Mouse (Mus musculus): Measurements from ENCODE around the gene Olfr1008. TPM values are rescaled to one million over a fixed set of nuclear protein-coding genes. Genes with fewer than 3 reads are reported as not detected.

The Olfr1008 gene
- polyA plus RNA-seq (2012; rRNA removed) = not detected in 2 replicates

DNA sequence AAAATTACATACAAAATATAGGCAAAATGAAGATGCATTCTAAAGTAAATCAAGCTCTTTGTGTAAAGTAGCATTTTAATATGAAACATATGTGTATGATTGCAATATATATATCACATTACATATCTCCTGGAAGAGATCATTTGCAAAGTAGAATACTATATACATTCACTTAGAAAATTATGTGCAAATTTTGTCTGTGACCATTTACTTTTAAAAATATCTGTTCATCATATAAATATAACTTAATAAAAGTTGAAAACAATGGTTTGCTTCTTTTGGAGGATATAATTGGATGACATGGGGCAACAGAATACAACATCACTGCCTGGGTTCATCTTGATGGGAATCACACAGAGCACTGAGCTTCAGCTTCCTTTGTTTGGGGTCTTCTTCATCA, at the start of gene Olfr1008:
TSS of gene Olfr1008 (plus strand) at position 301 of the 400 bp plus-strand sequence.

DNA sequence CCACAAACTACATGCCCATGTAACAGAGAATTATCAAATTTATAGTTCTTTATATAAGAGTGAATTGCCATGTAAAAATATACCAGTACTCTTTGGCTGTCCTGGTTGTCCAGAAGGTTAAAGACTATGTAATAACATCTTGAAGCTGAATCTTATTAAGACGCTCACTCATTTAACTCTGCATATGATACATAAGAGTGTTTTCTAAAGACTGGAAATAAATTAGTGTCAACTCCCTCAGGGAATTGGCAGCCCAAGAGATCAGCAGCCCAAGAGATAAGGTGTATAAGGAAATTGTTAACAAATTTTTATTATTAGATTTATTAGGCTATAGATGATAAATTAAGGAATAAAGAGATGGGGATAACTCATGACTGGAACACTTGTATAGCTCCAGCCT, 38.6 kb upstream of the Olfr1008 start, which contains the start of gene Olfr1002:
TSS of gene Olfr1002 (minus strand) at position 101 of the 400 bp plus-strand sequence.

DNA sequence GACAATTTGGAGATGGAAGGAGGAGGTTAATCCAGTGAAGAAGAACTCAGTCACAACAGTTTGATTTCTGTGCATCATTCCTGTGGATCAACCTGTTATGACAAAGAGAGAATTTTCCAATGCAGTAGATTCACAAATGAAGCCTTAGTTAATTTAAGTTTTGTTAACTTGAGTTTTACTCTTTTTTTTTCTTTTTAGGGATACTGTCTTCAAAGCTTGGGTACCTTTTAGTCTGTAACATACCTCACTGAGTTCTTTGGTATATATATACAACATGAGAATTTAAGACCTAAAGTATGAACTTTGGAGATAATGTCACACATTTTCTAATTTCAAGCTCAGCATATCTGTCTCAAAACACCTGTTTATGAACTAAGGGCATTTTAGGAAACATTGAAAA, 24.9 kb upstream of the Olfr1008 start, which contains the start of gene Olfr154:
TSS of gene Olfr154 (minus strand) at position 101 of the 400 bp plus-strand sequence.

DNA sequence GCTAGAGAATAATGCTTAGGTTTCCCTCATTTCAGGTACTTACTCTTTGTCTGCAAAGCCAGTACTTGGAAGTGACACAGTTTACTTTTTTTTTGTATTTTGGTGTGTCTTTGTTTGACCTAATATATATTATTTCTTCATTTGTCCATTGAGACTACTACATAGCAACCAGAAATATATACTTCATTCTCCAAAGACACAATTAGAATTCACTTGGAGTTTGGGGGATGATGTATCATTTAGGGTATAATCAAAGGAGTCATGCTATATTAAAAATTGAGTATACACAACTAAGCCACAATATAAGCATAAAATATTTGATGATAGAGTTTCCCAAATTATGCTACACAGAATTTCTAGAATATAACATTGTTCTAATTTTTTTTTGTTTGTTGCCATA, 10.6 kb upstream of the Olfr1008 start, which contains the start of gene Olfr1006:
TSS of gene Olfr1006 (minus strand) at position 101 of the 400 bp plus-strand sequence.

DNA sequence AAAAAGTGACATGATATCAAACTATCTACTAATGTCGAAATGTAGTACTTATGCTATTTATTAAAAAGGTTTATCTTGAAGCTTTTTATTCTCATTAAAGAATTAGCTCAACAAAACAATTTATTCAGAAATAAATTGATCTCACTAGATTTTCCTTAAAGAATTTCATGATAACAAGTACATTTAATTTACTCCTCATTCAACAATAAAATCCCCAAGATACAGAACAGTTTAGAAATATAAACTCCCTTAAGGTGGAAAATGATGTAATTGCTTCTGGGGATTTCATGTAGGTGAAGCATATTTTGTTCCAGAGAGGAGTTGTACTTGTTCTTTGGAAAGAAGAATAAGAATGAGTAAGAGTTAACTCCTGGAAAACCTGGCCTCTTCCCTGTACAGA, 25.9 kb downstream of the Olfr1008 start, which contains the start of gene Olfr1009:
TSS of gene Olfr1009 (plus strand) at position 301 of the 400 bp plus-strand sequence.

Other genes with a start within 250 kb of the Olfr1008 start
- not detected in 2 replicates for gene Olfr995, start 245.8 kb upstream of the Olfr1008 start, polyA plus RNA-seq (2012; rRNA removed)
- gene 4833423E24Rik, start 170.4 kb upstream of the Olfr1008 start, polyA plus RNA-seq (2012; rRNA removed) = not detected in 2 replicates
- not detected in 2 replicates for gene Olfr996, start 110.2 kb upstream of the Olfr1008 start, polyA plus RNA-seq (2012; rRNA removed)
- not detected in 2 replicates for gene Olfr998, start 100.5 kb upstream of the Olfr1008 start, polyA plus RNA-seq (2012; rRNA removed)
- gene Olfr1000, start 77.5 kb upstream of the Olfr1008 start, polyA plus RNA-seq (2012; rRNA removed) = not detected in 2 replicates
- gene Olfr1002, start 38.7 kb upstream of the Olfr1008 start, polyA plus RNA-seq (2012; rRNA removed) = not detected in 2 replicates
- gene Olfr154, start 25.0 kb upstream of the Olfr1008 start, polyA plus RNA-seq (2012; rRNA removed) = not detected in 2 replicates
- gene Olfr1006, start 10.7 kb upstream of the Olfr1008 start, polyA plus RNA-seq (2012; rRNA removed) = not detected in 2 replicates
- gene Olfr1009, start 26.0 kb downstream of the Olfr1008 start, polyA plus RNA-seq (2012; rRNA removed) = not detected in 2 replicates
- gene Olfr1012, start 73.3 kb downstream of the Olfr1008 start, polyA plus RNA-seq (2012; rRNA removed) = not detected in 2 replicates
- gene Olfr1013, start 77.7 kb downstream of the Olfr1008 start, polyA plus RNA-seq (2012; rRNA removed) = not detected in 2 replicates
- gene Olfr1014, start 83.3 kb downstream of the Olfr1008 start, polyA plus RNA-seq (2012; rRNA removed) = not detected in 2 replicates
- not detected in 2 replicates for gene Olfr1015, start 92.6 kb downstream of the Olfr1008 start, polyA plus RNA-seq (2012; rRNA removed)
- not detected in 2 replicates for gene Olfr1016, start 113.1 kb downstream of the Olfr1008 start, polyA plus RNA-seq (2012; rRNA removed)
- not detected in 2 replicates for gene Olfr1018, start 129.0 kb downstream of the Olfr1008 start, polyA plus RNA-seq (2012; rRNA removed)
- gene Olfr1019, start 156.1 kb downstream of the Olfr1008 start, polyA plus RNA-seq (2012; rRNA removed) = not detected in 2 replicates
- gene Olfr1020, start 157.6 kb downstream of the Olfr1008 start, polyA plus RNA-seq (2012; rRNA removed) = not detected in 2 replicates
- gene Olfr1022, start 179.2 kb downstream of the Olfr1008 start, polyA plus RNA-seq (2012; rRNA removed) = not detected in 2 replicates
- not detected in 2 replicates for gene Olfr1023, start 196.2 kb downstream of the Olfr1008 start, polyA plus RNA-seq (2012; rRNA removed)
- not detected in 2 replicates for gene Olfr1024, start 215.6 kb downstream of the Olfr1008 start, polyA plus RNA-seq (2012; rRNA removed)
- gene Olfr1025-ps1, start 225.8 kb downstream of the Olfr1008 start, polyA plus RNA-seq (2012; rRNA removed) = not detected in 2 replicates
- not detected in 2 replicates for gene Olfr1026, start 232.1 kb downstream of the Olfr1008 start, polyA plus RNA-seq (2012; rRNA removed)